Mouse (Mus musculus): ENCODE measurements around the gene Lrrc29.
"Not testable (repeated sequence)": the region's sequence is repeated elsewhere in the genome, so short reads cannot be mapped to it uniquely, and the experiment has no call there.

The Lrrc29 gene

GRCm38 (mm10) chr8:105291364-105291763 is 34.7 kb downstream of the Lrrc29 start:
- DNase-seq (ENCODE audit: low read depth, low spot score) = not testable (repeated sequence)

- peak; percentile 94 for DNase-seq (ENCODE audit: low read depth, low spot score)
These were observed 35.3 kb downstream of the Lrrc29 start for GRCm38 (mm10) chr8:105290554-105291314.

GRCm38 (mm10) chr8:105289805-105290460 is 36.1 kb downstream of the Lrrc29 start, which contains the start of gene 4931428F04Rik:
4931428F04Rik (minus strand) TSS chr8:105289864.
- peak; percentile 75 for DNase-seq (ENCODE audit: low read depth, low spot score)

GRCm38 (mm10) chr8:105288958-105289732 is 36.9 kb downstream of the Lrrc29 start:
- peak; percentile 97 for DNase-seq (ENCODE audit: low read depth, low spot score)

- DNase-seq (ENCODE audit: low read depth, low spot score) = no peak
These were observed 37.8 kb downstream of the Lrrc29 start for GRCm38 (mm10) chr8:105288231-105288630.

- DNase-seq (ENCODE audit: low read depth, low spot score) = no peak
These were observed 39.2 kb downstream of the Lrrc29 start for GRCm38 (mm10) chr8:105286907-105287306.

- DNase-seq (ENCODE audit: low read depth, low spot score) = no peak
These were observed 40.6 kb downstream of the Lrrc29 start for GRCm38 (mm10) chr8:105285514-105285913.

GRCm38 (mm10) chr8:105283074-105283473 is 43.0 kb downstream of the Lrrc29 start:
- DNase-seq (ENCODE audit: low read depth, low spot score) = peak; percentile 80

GRCm38 (mm10) chr8:105282239-105282638 is 43.8 kb downstream of the Lrrc29 start:
- DNase-seq (ENCODE audit: low read depth, low spot score) = no peak

GRCm38 (mm10) chr8:105281821-105282220 is 44.3 kb downstream of the Lrrc29 start:
- DNase-seq (ENCODE audit: low read depth, low spot score) = no peak

- no peak for DNase-seq (ENCODE audit: low read depth, low spot score)
These were observed 45.5 kb downstream of the Lrrc29 start for GRCm38 (mm10) chr8:105280567-105280966.

- DNase-seq (ENCODE audit: low read depth, low spot score) = peak; percentile 73
These were observed 47.2 kb downstream of the Lrrc29 start for GRCm38 (mm10) chr8:105278911-105279334.

GRCm38 (mm10) chr8:105276292-105277120 is 49.6 kb downstream of the Lrrc29 start:
- peak; percentile 31 for DNase-seq (ENCODE audit: low read depth, low spot score)

- no peak for DNase-seq (ENCODE audit: low read depth, low spot score)
These were observed 50.2 kb downstream of the Lrrc29 start, which contains the start of gene Nol3 for GRCm38 (mm10) chr8:105275840-105276239. Nol3 (plus strand) TSS chr8:105276140.

- DNase-seq (ENCODE audit: low read depth, low spot score) = no peak
These were observed 50.7 kb downstream of the Lrrc29 start for GRCm38 (mm10) chr8:105275387-105275786.

GRCm38 (mm10) chr8:105270916-105271186 is 55.2 kb downstream of the Lrrc29 start:
- peak; percentile 43 for DNase-seq (ENCODE audit: low read depth, low spot score)

GRCm38 (mm10) chr8:105270101-105270915 is 55.8 kb downstream of the Lrrc29 start:
- peak; percentile 46 for DNase-seq (ENCODE audit: low read depth, low spot score)

- peak; percentile 53 for DNase-seq (ENCODE audit: low read depth, low spot score)
These were observed 56.6 kb downstream of the Lrrc29 start, which contains the start of gene Hsf4 for GRCm38 (mm10) chr8:105269461-105269947. Hsf4 (plus strand) TSS chr8:105269801.

GRCm38 (mm10) chr8:105269075-105269458 is 57.0 kb downstream of the Lrrc29 start:
- no peak for DNase-seq (ENCODE audit: low read depth, low spot score)
